Mouse (Mus musculus) mature B cell (primary cell): ENCODE measurements around the gene Ptpn22.

Experiments
- in situ Hi-C: fragments of 300-500 bp; cut with MboI; formaldehyde crosslinking; loops from 2 replicates; pipeline ENCODE4 v1.14.3; 2019

Gene Ptpn22

DNA sequence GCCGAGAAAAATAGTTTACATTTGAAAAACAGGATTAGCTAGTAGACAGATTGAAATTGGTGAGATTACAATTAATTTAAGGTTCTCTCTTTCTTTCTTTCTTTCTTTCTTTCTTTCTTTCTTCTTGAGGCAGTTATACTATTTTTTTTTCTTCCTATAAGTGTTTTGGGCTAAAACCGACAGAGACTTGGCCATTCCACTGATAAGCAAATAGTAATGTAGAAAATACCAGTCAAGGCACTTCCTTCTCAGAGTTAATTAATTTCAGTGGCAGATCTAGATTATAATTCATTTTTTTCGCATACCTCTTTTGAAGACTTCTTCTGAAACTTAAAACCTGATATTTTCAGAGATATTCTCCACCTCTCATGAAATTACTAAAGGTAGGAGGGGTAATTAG, 65.7 kb downstream of the Ptpn22 start:
- in situ Hi-C loops: no loop called here

- in situ Hi-C loops: no loop called here
These were observed 67.9 kb downstream of the Ptpn22 start for GRCm38 (mm10) chr3:103927511-103927910.

DNA sequence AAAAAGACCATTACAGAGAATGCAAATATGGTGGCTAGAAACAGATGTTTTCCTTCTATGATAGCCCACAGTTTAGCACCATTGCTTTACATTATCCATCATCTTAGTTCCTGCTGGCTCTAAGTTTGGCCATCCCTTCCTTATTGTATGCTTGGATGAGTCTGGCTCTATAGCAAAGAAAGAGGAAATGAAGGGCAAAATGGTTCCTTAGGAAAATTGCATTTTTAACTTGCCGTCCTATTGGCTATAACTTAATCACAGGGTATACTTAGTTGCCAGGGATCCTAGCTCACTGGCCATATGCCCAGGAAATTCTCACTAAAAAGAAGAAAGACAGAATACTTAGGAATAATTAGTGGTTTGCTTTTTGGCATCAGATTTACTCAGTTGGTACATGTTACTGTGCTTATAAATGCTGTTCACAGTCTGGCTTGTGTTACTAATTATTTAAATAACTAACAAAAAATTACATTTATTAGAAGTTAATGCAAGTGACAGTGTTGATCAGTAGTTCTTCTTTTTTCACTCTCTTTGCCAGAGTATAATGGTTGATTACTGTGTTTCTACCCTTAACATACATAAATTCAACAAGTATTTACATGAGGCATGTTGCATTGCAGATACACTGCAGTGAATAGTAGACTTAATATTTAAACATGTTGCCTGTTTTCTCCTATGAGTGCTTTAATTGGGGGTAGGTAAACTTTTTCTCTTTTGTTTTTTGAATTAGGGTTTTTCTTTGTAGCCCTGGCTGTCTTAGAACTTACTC, 85.4 kb downstream of the Ptpn22 start:
- in situ Hi-C loops: no loop called here

DNA sequence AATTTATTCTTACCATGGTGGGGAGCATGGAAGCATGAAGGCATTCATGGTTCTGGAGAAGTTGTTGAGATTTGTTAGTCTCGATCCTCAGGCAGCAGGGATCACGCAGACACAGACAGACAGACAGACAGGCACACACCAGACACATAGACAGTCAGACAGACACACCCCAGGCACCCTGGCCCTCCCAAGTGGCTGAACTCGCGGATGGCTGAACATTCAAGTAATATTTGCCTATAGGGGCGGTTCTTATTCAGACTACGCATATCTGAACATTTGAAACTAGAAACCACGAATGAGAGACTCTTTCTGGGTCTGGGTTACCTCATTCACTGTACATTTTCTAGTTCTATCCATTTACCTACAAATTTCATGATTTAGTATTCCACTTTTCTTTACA, 89.1 kb downstream of the Ptpn22 start:
- in situ Hi-C loops: no loop called here

DNA sequence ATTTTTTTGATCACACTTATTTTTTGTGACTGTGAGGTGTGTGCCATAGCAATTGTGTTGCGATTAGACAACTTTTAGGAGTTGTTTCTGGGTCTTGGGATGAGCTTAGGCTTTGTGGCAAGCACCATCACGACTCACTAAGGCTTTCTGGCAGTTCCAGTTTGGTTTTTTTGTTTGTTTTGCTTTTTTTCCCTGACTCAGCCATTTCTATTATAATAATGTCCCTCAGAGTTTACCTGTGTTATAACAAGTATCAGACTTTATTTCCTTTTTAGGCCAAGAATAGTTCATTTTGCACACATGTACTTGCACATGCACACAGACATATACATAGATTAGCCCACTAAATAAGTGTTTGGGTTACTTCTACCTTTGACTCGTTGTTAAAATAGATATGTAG, 101.0 kb downstream of the Ptpn22 start:
- in situ Hi-C loops: no loop called here
